Mouse (Mus musculus) heart, embryonic 11.5 days (tissue): ENCODE results near the gene Ambra1. TPM values are rescaled to one million over a fixed set of nuclear protein-coding genes. Genes with fewer than 3 reads are reported as not detected.

Source experiments
- ATAC-seq: fragments of 200-750 bp; cut with Nextera tagmentation; replicated peaks from 2 replicates; pipeline ENCODE4 v1.8.0; 2017; ENCODE audit warnings: moderate library complexity; ENCODE audit not compliant: insufficient number of reproducible peaks, low FRiP score, low TSS enrichment
- H3K27ac ChIP-seq: fragments of 300-500 bp; sonication (generic); 2 replicates; pipeline ENCODE4 v1.5.1; 2014; ENCODE audit warnings: mild to moderate bottlenecking, low read depth, low read length
- H3K27me3 ChIP-seq: fragments of 300-500 bp; sonication (generic); 2 replicates; pipeline ENCODE4 v1.6.1; 2014; ENCODE audit warnings: mild to moderate bottlenecking, low read length, mixed read lengths; ENCODE audit not compliant: control insufficient read depth, insufficient read depth
- H3K36me3 ChIP-seq: fragments of 300-500 bp; sonication (generic); 2 replicates; pipeline ENCODE4 v1.6.1; 2014; ENCODE audit warnings: mild to moderate bottlenecking, low read length, moderate library complexity, mixed read lengths; ENCODE audit not compliant: control insufficient read depth, insufficient read depth
- H3K4me1 ChIP-seq: fragments of 300-500 bp; sonication (generic); 2 replicates; pipeline ENCODE4 v1.6.1; 2014; ENCODE audit warnings: low read length; ENCODE audit not compliant: control insufficient read depth, insufficient read depth
- H3K4me2 ChIP-seq: fragments of 300-500 bp; sonication (generic); 2 replicates; pipeline ENCODE4 v1.6.1; 2014; ENCODE audit warnings: mild to moderate bottlenecking, moderate library complexity
- H3K4me3 ChIP-seq: fragments of 300-500 bp; sonication (generic); 2 replicates; pipeline ENCODE4 v1.5.1; 2014; ENCODE audit warnings: low read depth, low read length
- H3K9ac ChIP-seq: fragments of 300-500 bp; sonication (generic); 2 replicates; pipeline ENCODE4 v1.6.1; 2014; ENCODE audit warnings: mild to moderate bottlenecking, low read depth, low read length, moderate library complexity
- H3K9me3 ChIP-seq: fragments of 300-500 bp; sonication (generic); replicated peaks from 2 replicates; pipeline ENCODE4 v1.6.1; 2016; ENCODE audit warnings: low read length; ENCODE audit not compliant: control insufficient read depth
- WGBS: fragments of 180-500 bp; shearing (Covaris S2); extraction: QIAGEN DNeasy Blood & Tissue Kit; methylation state at CpG from one replicate; pipeline ENCODE4 v1.1.7; 2014; ENCODE audit not compliant: insufficient replicate concordance; 5-methylcytosine and 5-hydroxymethylcytosine counted together
- polyA plus RNA-seq: library from polyadenylated mRNA; unstranded; fragments of >200 nt; fragmentation: Nextera tagmentation; extraction: Ambion mirVana; gene quantifications from 2 replicates; pipeline ENCODE4 v1.2.1, GENCODE M21; 2014

Ambra1 gene
- polyA plus RNA-seq, 1 experiment from 2014 or later = 12.1 TPM

DNA sequence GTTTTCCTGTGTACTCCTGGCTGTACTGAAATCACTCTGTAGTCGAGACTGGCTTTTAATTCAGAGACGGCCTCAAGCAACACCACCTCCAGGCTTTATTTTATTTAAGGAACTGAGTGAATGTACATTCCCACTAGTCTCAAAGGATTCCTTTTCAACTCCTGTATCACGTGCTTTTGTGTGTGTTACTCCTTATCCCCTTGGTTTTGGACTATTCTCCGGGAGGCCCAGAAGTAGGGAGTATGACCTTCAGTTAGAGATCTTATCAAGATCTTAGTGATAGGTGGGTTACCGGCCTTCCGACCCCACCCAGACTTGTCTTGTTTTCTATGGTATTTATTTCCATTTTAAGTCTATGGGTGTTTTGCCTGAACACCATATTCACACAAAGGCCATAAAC, 24.2 kb upstream of the Ambra1 start:
- Histone ChIP-seq H3K9me3 (no peaks in the 10 kb centered on the region), H3K27ac (no peak overlapping the region), H3K9ac (no peak overlapping the region), H3K27me3 (no peaks in the 10 kb centered on the region), H3K4me1 (0 out of 2 replicates have a peak, but pooled peaks cover 3% of the 10 kb centered on the region), H3K4me3 (no peak overlapping the region), H3K4me2 (no peak overlapping the region), H3K36me3 (no peaks in the 10 kb centered on the region)
- WGBS = 82% methylated on average over 6 of the region's 6 CpGs
- ATAC-seq = no peak

GRCm38 (mm10) chr2:91706456-91706855, 23.5 kb upstream of the Ambra1 start:
- no peak overlapping the region for H3K4me2 ChIP-seq
- no peak overlapping the region for H3K4me3 ChIP-seq
- no peak overlapping the region for H3K27ac ChIP-seq
- H3K36me3 ChIP-seq = no peaks in the 10 kb centered on the region
- no peak for ATAC-seq
- H3K27me3 ChIP-seq = no peaks in the 10 kb centered on the region
- H3K9me3 ChIP-seq = no peaks in the 10 kb centered on the region
- no peak overlapping the region for H3K9ac ChIP-seq
- 0 out of 2 replicates have a peak, but pooled peaks cover 5% of the 10 kb centered on the region for H3K4me1 ChIP-seq

DNA sequence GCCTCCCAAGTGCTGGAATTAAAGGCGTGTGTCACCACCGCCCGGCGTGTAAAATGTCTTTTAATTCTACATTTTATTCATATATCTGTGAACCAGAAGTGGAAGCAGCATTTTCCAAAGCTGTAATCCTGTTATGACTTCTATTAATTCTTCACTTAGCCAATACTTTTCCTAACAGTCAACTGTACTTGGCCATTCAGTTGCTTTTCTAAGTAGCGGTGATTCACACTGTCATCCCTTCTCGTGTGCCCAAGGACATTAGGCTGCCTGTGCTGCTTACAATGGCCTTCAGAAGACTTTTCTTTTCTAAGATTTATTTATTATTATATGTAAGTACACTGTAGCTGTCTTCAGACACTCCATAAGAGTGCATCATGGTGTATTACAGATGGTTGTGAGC, 21.6 kb upstream of the Ambra1 start:
- no peak overlapping the region for H3K9ac ChIP-seq
- no peak overlapping the region for H3K4me2 ChIP-seq
- no peaks in the 10 kb centered on the region for H3K27me3 ChIP-seq
- no peaks in the 10 kb centered on the region; the same call in 1 of the 2 replicates for H3K36me3 ChIP-seq
- H3K4me1 ChIP-seq = 0 out of 2 replicates have a peak, but pooled peaks cover 7% of the 10 kb centered on the region
- no peak overlapping the region for H3K27ac ChIP-seq
- 83% methylated on average over 6 of the region's 6 CpGs for WGBS
- H3K4me3 ChIP-seq = no peak overlapping the region
- ATAC-seq = no peak
- H3K9me3 ChIP-seq = no peaks in the 10 kb centered on the region

DNA sequence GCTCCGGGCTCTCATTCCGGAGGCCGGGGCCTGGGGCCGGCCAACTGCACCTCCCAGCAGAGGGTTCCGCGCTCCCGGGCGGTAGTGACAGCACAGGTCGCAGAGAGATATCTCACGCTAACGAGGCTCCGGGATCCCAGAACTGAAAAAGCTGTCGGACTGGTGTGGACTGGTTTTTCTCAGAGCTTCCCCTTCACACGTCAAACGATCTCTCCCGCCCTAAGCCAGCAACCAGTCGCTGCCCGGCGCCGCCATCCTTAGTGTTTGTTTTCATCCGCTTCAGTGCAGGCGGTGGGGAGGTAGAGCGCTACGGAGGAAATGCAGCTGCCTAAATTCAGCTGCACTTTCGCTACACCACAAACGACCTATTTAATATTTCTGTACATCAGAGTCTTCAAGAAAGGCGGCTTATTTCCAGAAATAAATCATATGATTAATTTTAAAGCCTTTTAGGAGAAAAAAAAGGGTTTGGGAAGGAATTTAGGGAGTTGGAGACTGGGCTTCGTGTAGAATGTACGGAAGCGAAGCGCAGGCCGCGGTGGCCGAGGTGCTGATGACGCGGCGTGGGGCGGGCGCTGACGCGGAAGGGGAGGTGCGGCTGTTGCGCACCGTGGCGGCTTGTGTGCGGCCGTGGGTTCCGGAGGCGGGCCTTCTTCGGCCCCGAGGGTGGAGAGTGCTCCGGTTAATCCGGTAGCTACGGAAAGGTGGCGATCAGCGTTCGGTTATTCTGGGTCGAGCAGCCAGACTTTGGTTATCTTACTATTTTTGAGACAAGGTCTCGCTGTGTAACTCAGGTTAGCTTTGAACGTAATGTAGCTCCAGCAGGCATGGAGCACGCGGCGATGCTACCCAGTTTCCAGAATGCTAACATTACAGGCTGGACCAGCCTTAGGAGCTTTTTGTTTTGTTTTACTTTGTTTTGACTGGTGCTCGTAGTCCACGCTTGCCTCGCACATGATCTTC, 19.4 kb upstream of the Ambra1 start, which contains the start of the genes Atg13 and Harbi1:
Gene Atg13 (minus strand): TSS at position 305 of the 963 bp plus-strand sequence.
Gene Harbi1 (plus strand): TSS at position 581 of the 963 bp plus-strand sequence.
- H3K36me3 ChIP-seq = no peaks in the 10 kb centered on the region; the same call in 1 of the 2 replicates
- under 1% methylated on average over 66 of the region's 66 CpGs for WGBS

DNA sequence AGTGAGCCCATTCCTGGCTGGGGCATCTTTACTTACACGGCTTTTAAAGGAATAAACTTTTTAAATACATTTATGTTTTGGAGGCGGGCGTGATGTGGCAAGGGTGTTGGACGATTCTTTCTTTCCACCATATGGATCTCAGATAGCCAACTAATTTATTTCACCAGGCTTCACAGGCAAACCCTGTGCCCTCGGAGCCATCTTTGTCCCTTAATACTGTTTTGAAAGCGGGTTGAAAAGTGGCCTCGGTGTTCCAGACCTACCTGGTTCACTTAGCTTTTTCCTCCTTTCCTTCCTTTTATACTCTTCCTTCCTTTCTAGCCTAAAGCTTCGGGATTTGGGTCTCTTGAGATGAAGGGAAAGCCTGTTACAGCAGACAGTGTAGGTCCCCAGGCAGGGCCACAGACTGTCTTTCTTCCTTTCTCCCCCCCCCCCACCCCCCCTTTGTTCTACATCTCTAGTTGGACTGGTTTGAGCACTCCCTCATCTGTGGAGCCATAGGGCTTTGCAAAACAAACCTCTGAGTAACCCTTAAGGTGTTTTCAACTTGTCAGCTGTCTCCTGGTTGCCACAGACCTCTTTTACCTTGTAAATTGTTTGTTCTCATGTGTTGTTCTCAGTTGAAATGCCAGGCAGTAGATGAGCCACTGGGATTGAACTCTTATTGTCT, 18.5 kb upstream of the Ambra1 start:
- H3K9me3 ChIP-seq = no peaks in the 10 kb centered on the region
- H3K9ac ChIP-seq = peak overlapping the region; percentile 86
- H3K4me3 ChIP-seq = peak overlapping the region; percentile 81
- peak overlapping the region; percentile 79 for H3K27ac ChIP-seq
- H3K36me3 ChIP-seq = no peaks in the 10 kb centered on the region; the same call in 1 of the 2 replicates
- 3% methylated on average over 8 of the region's 8 CpGs for WGBS
- 0 out of 2 replicates have a peak, but pooled peaks cover 7% of the 10 kb centered on the region for H3K4me1 ChIP-seq
- H3K4me2 ChIP-seq = peak overlapping the region; percentile 66
- H3K27me3 ChIP-seq = no peaks in the 10 kb centered on the region
- no peak for ATAC-seq

More for the DNA sequence above, 19.4 kb upstream of the Ambra1 start, which contains the start of the genes Atg13 and Harbi1:
- Histone ChIP-seq H3K9me3 (no peaks in the 10 kb centered on the region), H3K9ac (peak within 1 kb of the TSS; percentile 86), H3K4me2 (peak within 1 kb of the TSS; percentile 66), H3K4me3 (peak within 1 kb of the TSS; percentile 81), H3K4me1 (0 out of 2 replicates have a peak, but pooled peaks cover 7% of the 10 kb centered on the region), H3K27me3 (no peaks in the 10 kb centered on the region), H3K27ac (peak within 1 kb of the TSS; percentile 79)
- ATAC-seq = peak; percentile 95

GRCm38 (mm10) chr2:91714921-91715320, 15.0 kb upstream of the Ambra1 start:
- Histone ChIP-seq H3K27ac (no peak overlapping the region), H3K4me1 (0 out of 2 replicates have a peak, but pooled peaks cover 4% of the 10 kb centered on the region), H3K27me3 (no peaks in the 10 kb centered on the region), H3K36me3 (no peaks in the 10 kb centered on the region; the same call in 1 of the 2 replicates), H3K4me2 (no peak overlapping the region), H3K4me3 (no peak overlapping the region), H3K9ac (no peak overlapping the region), H3K9me3 (no peaks in the 10 kb centered on the region)
- no peak for ATAC-seq
- 73% methylated on average over 1 of the region's 1 CpGs for WGBS

- H3K36me3 ChIP-seq = no peaks in the 10 kb centered on the region
These were observed 11.7 kb upstream of the Ambra1 start for GRCm38 (mm10) chr2:91718276-91718675.

DNA sequence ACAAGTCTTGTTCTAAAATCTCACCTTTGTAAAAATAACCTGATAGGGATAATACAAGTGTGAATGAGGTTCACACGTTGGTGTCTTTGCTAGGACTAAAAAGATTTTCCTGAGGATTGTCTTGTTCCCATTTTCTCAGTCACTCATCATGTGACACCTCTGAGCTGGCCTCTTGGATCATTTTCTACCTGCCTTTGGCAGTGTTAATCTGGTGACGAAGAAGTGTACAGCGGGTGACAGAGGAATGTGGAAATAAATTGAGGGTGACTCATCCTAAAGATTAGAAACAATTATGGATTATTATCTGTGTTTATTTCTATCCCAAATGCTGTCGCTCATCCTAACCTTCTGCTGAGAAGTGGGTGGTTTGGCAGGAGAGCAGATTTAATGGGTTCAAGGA, 6.6 kb upstream of the Ambra1 start:
- Histone ChIP-seq H3K9me3 (no peaks in the 10 kb centered on the region), H3K4me1 (no peaks in the 10 kb centered on the region), H3K36me3 (no peaks in the 10 kb centered on the region), H3K27me3 (no peaks in the 10 kb centered on the region), H3K4me3 (no peak overlapping the region), H3K4me2 (no peak overlapping the region), H3K9ac (no peak overlapping the region), H3K27ac (no peak overlapping the region)
- ATAC-seq = no peak
- WGBS = 64% methylated on average over 4 of the region's 4 CpGs

More at GRCm38 (mm10) chr2:91718276-91718675, 11.7 kb upstream of the Ambra1 start:
- WGBS = 80% methylated on average over 6 of the region's 6 CpGs
- ATAC-seq = no peak
- H3K9me3 ChIP-seq = no peaks in the 10 kb centered on the region
- H3K4me3 ChIP-seq = no peak overlapping the region
- no peak overlapping the region for H3K9ac ChIP-seq
- no peak overlapping the region for H3K4me2 ChIP-seq
- H3K27me3 ChIP-seq = no peaks in the 10 kb centered on the region
- no peak overlapping the region for H3K27ac ChIP-seq
- H3K4me1 ChIP-seq = no peaks in the 10 kb centered on the region
